Mouse (Mus musculus): ENCODE data around the gene Ankzf1. TPM values are rescaled to one million over a fixed set of nuclear protein-coding genes. Genes with fewer than 3 reads are reported as not detected.

The Ankzf1 gene
- polyA plus RNA-seq, 1 experiment from 2014 or later, result 28.0 TPM

GRCm38 (mm10) chr1:75168472-75169464 is 23.2 kb upstream of the Ankzf1 start, which contains the start of gene Zfand2b:
Gene Zfand2b (plus strand): TSS chr1:75168646.
- H3K9ac ChIP-seq, result peak within 1 kb of the TSS; percentile 79
- H3K36me3 ChIP-seq, result peaks cover 42% of the 10 kb centered on the region
- peak within 1 kb of the TSS; percentile 76 for H3K4me2 ChIP-seq
- peak; percentile 98 for ATAC-seq (ENCODE audit: insufficient number of reproducible peaks, low FRiP score, low TSS enrichment, low read depth)
- no peaks in the 10 kb centered on the region for H3K27me3 ChIP-seq
- peak within 1 kb of the TSS; percentile 80 for H3K4me3 ChIP-seq
- peak within 1 kb of the TSS; percentile 94 for H3K27ac ChIP-seq
- no peaks in the 10 kb centered on the region for H3K9me3 ChIP-seq
- H3K4me1 ChIP-seq, result peaks cover 15% of the 10 kb centered on the region
- under 1% methylated on average over 59 of the region's 59 CpGs for WGBS

DNA sequence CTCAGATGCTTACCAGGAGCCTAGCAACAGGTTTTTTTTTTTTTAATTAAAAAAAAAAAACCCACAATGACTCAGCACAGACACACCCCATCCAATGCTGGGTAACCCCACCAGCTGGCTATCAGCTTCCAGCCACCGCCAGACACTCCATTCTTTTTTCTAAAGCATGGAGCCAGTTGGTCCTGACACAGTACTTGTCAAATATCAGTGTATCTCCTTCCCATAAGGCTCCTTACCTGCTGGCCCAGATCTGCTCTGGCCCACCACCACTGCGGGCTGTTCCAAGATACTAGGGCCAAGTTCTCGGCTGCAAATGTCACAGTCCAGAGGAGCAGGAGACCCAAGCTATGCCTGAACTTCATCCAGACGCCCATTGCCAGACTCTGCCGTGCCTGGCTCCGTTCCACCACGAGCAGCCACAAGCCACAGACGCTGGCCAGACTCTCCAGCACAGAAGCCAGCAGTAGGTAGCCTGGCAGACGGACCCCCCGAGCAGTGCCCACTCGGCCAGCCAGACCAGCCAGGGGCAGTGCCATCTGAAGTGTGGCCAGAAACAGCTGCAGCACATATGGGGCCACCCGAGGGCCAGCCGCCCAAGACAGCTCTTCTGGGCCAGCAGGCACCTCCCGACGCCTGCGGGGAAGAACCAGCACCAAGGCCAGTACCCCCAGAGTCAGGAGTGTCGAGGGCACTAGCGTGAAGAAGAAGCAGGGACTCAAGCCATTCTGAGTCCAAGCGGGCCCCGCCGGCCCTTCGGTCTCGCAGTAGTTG is 12.4 kb upstream of the Ankzf1 start:
- Histone ChIP-seq H3K4me2 (peak overlapping the region; percentile 89), H3K4me3 (peak overlapping the region; percentile 53), H3K27ac (peak overlapping the region; percentile 33), H3K27me3 (no peaks in the 10 kb centered on the region), H3K9ac (peak overlapping the region; percentile 39), H3K36me3 (peaks cover 51% of the 10 kb centered on the region), H3K9me3 (no peaks in the 10 kb centered on the region), H3K4me1 (peaks cover 19% of the 10 kb centered on the region)
- 7% methylated on average over 23 of the region's 23 CpGs for WGBS
- peak; percentile 18; the same call in 1 of the 2 replicates for ATAC-seq (ENCODE audit: insufficient number of reproducible peaks, low FRiP score, low TSS enrichment, low read depth)

- WGBS, result 0% methylated on average over 31 of the region's 31 CpGs
- H3K27ac ChIP-seq, result peak within 1 kb of the TSS; percentile 33
- peaks cover 53% of the 10 kb centered on the region for H3K36me3 ChIP-seq
- no peaks in the 10 kb centered on the region for H3K27me3 ChIP-seq
- H3K9me3 ChIP-seq, result no peaks in the 10 kb centered on the region
- ATAC-seq (ENCODE audit: insufficient number of reproducible peaks, low FRiP score, low TSS enrichment, low read depth), result peak; percentile 83
- H3K4me1 ChIP-seq, result peaks cover 19% of the 10 kb centered on the region
- H3K9ac ChIP-seq, result peak within 1 kb of the TSS; percentile 39
- peak within 1 kb of the TSS; percentile 89 for H3K4me2 ChIP-seq
- H3K4me3 ChIP-seq, result peak within 1 kb of the TSS; percentile 53
Measured at GRCm38 (mm10) chr1:75180105-75180590, 11.8 kb upstream of the Ankzf1 start, which contains the start of gene Abcb6. Gene Abcb6 (minus strand): TSS chr1:75180392.

GRCm38 (mm10) chr1:75180741-75181140 is 11.2 kb upstream of the Ankzf1 start:
- peaks cover 53% of the 10 kb centered on the region for H3K36me3 ChIP-seq

DNA sequence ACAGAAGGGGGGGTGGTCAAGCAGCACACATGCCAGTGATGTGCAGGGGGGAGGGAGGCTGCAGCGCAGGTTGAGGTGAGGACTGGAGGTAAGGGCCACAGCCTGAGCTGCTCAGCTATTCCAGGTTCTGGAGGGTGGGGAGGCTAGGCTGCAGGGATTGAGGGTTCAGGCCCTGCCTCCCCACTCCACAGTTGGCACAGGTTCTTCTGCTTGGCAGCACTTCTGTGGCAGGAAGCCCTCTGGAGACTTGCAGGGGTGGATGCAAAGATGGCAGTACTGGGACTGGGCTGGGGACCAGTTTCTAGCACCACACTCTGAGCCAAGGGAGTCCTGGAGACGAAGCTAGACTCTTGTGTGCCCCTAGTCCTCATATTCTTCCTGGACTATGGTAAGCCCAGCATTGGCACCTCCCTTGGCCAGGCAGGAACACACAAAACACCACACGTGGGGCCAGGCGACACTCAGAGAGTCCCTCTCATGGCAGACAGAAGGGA is 10.5 kb upstream of the Ankzf1 start:
- Histone ChIP-seq H3K9ac (no peak overlapping the region), H3K27ac (no peak overlapping the region), H3K9me3 (no peaks in the 10 kb centered on the region), H3K4me2 (no peak overlapping the region), H3K36me3 (peaks cover 53% of the 10 kb centered on the region), H3K4me3 (no peak overlapping the region), H3K27me3 (no peaks in the 10 kb centered on the region), H3K4me1 (peaks cover 19% of the 10 kb centered on the region)
- no peak for ATAC-seq (ENCODE audit: insufficient number of reproducible peaks, low FRiP score, low TSS enrichment, low read depth)
- whole genome bisulfite sequencing, result 92% methylated on average over 4 of the region's 4 CpGs

More at GRCm38 (mm10) chr1:75180741-75181140, 11.2 kb upstream of the Ankzf1 start:
- peaks cover 19% of the 10 kb centered on the region for H3K4me1 ChIP-seq
- H3K27me3 ChIP-seq, result no peaks in the 10 kb centered on the region
- H3K27ac ChIP-seq, result no peak overlapping the region
- H3K4me3 ChIP-seq, result peak overlapping the region; percentile 53
- no peaks in the 10 kb centered on the region for H3K9me3 ChIP-seq
- H3K9ac ChIP-seq, result no peak overlapping the region
- ATAC-seq (ENCODE audit: insufficient number of reproducible peaks, low FRiP score, low TSS enrichment, low read depth), result no peak
- peak overlapping the region; percentile 89 for H3K4me2 ChIP-seq
- WGBS, result 40% methylated on average over 7 of the region's 7 CpGs

- 71% methylated on average over 4 of the region's 4 CpGs for WGBS
- H3K27me3 ChIP-seq, result no peaks in the 10 kb centered on the region
- no peaks in the 10 kb centered on the region for H3K9me3 ChIP-seq
- no peak overlapping the region for H3K4me3 ChIP-seq
- peaks cover 19% of the 10 kb centered on the region for H3K4me1 ChIP-seq
- peaks cover 59% of the 10 kb centered on the region for H3K36me3 ChIP-seq
- no peak for ATAC-seq (ENCODE audit: insufficient number of reproducible peaks, low FRiP score, low TSS enrichment, low read depth)
- H3K27ac ChIP-seq, result no peak overlapping the region
- no peak overlapping the region for H3K9ac ChIP-seq
- no peak overlapping the region for H3K4me2 ChIP-seq
Measured at GRCm38 (mm10) chr1:75182160-75182559, 9.8 kb upstream of the Ankzf1 start.

DNA sequence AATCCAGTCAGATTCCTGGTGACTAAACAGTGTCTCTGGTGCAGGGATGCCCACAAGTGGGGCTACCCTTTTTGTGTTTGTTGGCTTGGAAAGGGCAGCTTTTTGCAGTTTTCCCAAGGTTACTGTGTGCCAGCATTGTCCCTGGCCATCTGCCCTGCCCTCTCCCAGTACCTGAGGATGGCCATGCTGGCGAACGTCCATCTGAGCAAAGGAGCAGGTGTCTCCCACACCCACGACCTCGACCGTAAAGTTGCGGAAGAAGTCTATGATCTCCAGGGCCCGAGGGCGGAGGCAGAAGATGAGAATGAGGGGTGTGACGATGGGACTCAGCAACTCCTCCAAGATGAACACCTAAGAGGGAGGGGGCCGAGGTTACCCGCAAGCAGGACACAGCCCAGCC is 6.5 kb upstream of the Ankzf1 start:
- Histone ChIP-seq H3K9ac (no peak overlapping the region), H3K4me3 (no peak overlapping the region), H3K27ac (no peak overlapping the region), H3K9me3 (no peaks in the 10 kb centered on the region), H3K4me2 (no peak overlapping the region), H3K36me3 (peaks cover 67% of the 10 kb centered on the region), H3K27me3 (no peaks in the 10 kb centered on the region), H3K4me1 (peaks cover 8% of the 10 kb centered on the region)
- ATAC-seq (ENCODE audit: insufficient number of reproducible peaks, low FRiP score, low TSS enrichment, low read depth), result no peak
- WGBS, result 88% methylated on average over 11 of the region's 11 CpGs

- H3K36me3 ChIP-seq, result peaks cover 60% of the 10 kb centered on the region
- ATAC-seq (ENCODE audit: insufficient number of reproducible peaks, low FRiP score, low TSS enrichment, low read depth), result no peak
Measured at GRCm38 (mm10) chr1:75187126-75187525, 4.8 kb upstream of the Ankzf1 start.

GRCm38 (mm10) chr1:75187914-75188483 is 4.0 kb upstream of the Ankzf1 start:
- Histone ChIP-seq H3K4me1 (peaks cover 16% of the 10 kb centered on the region), H3K4me3 (no peak overlapping the region), H3K36me3 (peaks cover 52% of the 10 kb centered on the region), H3K27ac (no peak overlapping the region), H3K9me3 (no peaks in the 10 kb centered on the region), H3K4me2 (no peak overlapping the region), H3K9ac (no peak overlapping the region), H3K27me3 (no peaks in the 10 kb centered on the region)
- WGBS, result 84% methylated on average over 2 of the region's 2 CpGs
- no peak for ATAC-seq (ENCODE audit: insufficient number of reproducible peaks, low FRiP score, low TSS enrichment, low read depth)

More at GRCm38 (mm10) chr1:75187126-75187525, 4.8 kb upstream of the Ankzf1 start:
- no peak overlapping the region for H3K27ac ChIP-seq
- H3K4me2 ChIP-seq, result no peak overlapping the region
- H3K9ac ChIP-seq, result no peak overlapping the region
- no peaks in the 10 kb centered on the region for H3K9me3 ChIP-seq
- no peak overlapping the region for H3K4me3 ChIP-seq
- H3K4me1 ChIP-seq, result peaks cover 14% of the 10 kb centered on the region
- no peaks in the 10 kb centered on the region for H3K27me3 ChIP-seq

GRCm38 (mm10) chr1:75190577-75190976 is 1.4 kb upstream of the Ankzf1 start:
- Histone ChIP-seq H3K9me3 (no peaks in the 10 kb centered on the region), H3K27me3 (no peaks in the 10 kb centered on the region), H3K4me3 (no peak overlapping the region), H3K27ac (no peak overlapping the region), H3K4me1 (peaks cover 22% of the 10 kb centered on the region), H3K4me2 (peak overlapping the region; percentile 86; the same call in 1 of the 2 replicates), H3K9ac (no peak overlapping the region), H3K36me3 (peaks cover 38% of the 10 kb centered on the region)
- ATAC-seq (ENCODE audit: insufficient number of reproducible peaks, low FRiP score, low TSS enrichment, low read depth), result no peak
- WGBS, result 57% methylated on average over 2 of the region's 2 CpGs

DNA sequence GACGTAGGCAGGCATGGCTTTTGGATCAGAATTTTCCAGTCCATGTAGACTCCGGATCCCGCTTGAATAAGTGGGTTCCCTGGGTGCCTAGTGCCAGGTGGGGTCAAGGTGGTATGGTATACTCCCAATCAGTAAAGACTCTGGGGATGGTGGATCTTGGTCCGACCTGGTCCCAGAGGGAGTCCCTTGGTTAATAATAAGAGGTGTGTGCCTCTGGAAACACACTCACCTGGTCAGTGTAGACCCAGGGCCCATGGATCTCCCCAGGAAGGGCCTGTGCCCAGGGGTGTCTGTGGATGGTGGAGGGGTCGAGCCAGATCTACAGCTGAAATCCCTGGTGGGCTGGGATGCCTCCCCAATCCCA is 711 bp upstream of the Ankzf1 start:
- peaks cover 22% of the 10 kb centered on the region for H3K4me1 ChIP-seq
- peak overlapping the region; percentile 86 for H3K4me2 ChIP-seq
- peak overlapping the region; percentile 85 for H3K9ac ChIP-seq
- peak overlapping the region; percentile 94 for H3K27ac ChIP-seq
- H3K36me3 ChIP-seq, result peaks cover 38% of the 10 kb centered on the region
- peak overlapping the region; percentile 79 for H3K4me3 ChIP-seq
- no peaks in the 10 kb centered on the region for H3K27me3 ChIP-seq
- no peaks in the 10 kb centered on the region for H3K9me3 ChIP-seq
- WGBS, result 38% methylated on average over 5 of the region's 5 CpGs
- ATAC-seq (ENCODE audit: insufficient number of reproducible peaks, low FRiP score, low TSS enrichment, low read depth), result no peak

Measured in limb, embryonic 15.5 days (tissue).